Mouse (Mus musculus): ENCODE data around the gene Arsj.

Gene Arsj

GRCm38 (mm10) chr3:126397985-126398630, 34.6 kb downstream of the Arsj start:
- in situ Hi-C loops (cut with MboI; ENCODE audit: unreplicated experiment in 2 of 2), result loop anchor here in 1 of 2 experiments (10.0 kb wide), 1 partner anchor 517 kb away; no protein-coding TSS in a partner anchor

- in situ Hi-C loops (cut with MboI; ENCODE audit: unreplicated experiment in 2 of 2), result loop anchor here (10.0 kb wide), 4 partner anchors 164 to 546 kb away; no protein-coding TSS in a partner anchor
These were observed 37.2 kb downstream of the Arsj start for GRCm38 (mm10) chr3:126400726-126401125.

- in situ Hi-C loops (cut with MboI; ENCODE audit: unreplicated experiment in 2 of 2), result loop anchor here (10.0 kb wide), 4 partner anchors 162 to 548 kb away; no protein-coding TSS in a partner anchor
These were observed 39.4 kb downstream of the Arsj start for GRCm38 (mm10) chr3:126402836-126403235.

GRCm38 (mm10) chr3:126404199-126404598, 40.7 kb downstream of the Arsj start:
- in situ Hi-C loops (cut with MboI; ENCODE audit: unreplicated experiment in 2 of 2), result loop anchor here (10.0 kb wide), 4 partner anchors 161 to 549 kb away; no protein-coding TSS in a partner anchor

- in situ Hi-C loops (cut with MboI; ENCODE audit: unreplicated experiment in 2 of 2), result no loop called here
These were observed 67.1 kb downstream of the Arsj start for GRCm38 (mm10) chr3:126430524-126431064.

GRCm38 (mm10) chr3:126439331-126439730, 75.8 kb downstream of the Arsj start:
- in situ Hi-C loops (cut with MboI; ENCODE audit: unreplicated experiment in 2 of 2), result no loop called here

- in situ Hi-C loops (cut with MboI; ENCODE audit: unreplicated experiment in 2 of 2), result no loop called here
These were observed 85.6 kb downstream of the Arsj start for GRCm38 (mm10) chr3:126449058-126449457.

GRCm38 (mm10) chr3:126449515-126449914, 86.0 kb downstream of the Arsj start:
- in situ Hi-C loops (cut with MboI; ENCODE audit: unreplicated experiment in 2 of 2), result no loop called here

GRCm38 (mm10) chr3:126455787-126456482, 92.5 kb downstream of the Arsj start:
- in situ Hi-C loops (cut with MboI; ENCODE audit: unreplicated experiment in 2 of 2), result no loop called here

- in situ Hi-C loops (cut with MboI; ENCODE audit: unreplicated experiment in 2 of 2), result no loop called here
These were observed 99.8 kb downstream of the Arsj start for GRCm38 (mm10) chr3:126463119-126463815.

GRCm38 (mm10) chr3:126464262-126464661, 100.8 kb downstream of the Arsj start:
- in situ Hi-C loops (cut with MboI; ENCODE audit: unreplicated experiment in 2 of 2), result no loop called here

All from v-Abl transformed pro-B cells (cell line).